Mouse (Mus musculus) T-cell, adult 2 months (primary cell): ENCODE data around the gene Endou.
A peak's percentile ranks its signal among the peaks of the same experiment; 100 is the strongest.

ENCODE experiments used
- DNase-seq: peaks from one replicate; pipeline ENCODE4 v3.0.0; 2022; ENCODE audit warnings: low spot score

The Endou gene

DNA sequence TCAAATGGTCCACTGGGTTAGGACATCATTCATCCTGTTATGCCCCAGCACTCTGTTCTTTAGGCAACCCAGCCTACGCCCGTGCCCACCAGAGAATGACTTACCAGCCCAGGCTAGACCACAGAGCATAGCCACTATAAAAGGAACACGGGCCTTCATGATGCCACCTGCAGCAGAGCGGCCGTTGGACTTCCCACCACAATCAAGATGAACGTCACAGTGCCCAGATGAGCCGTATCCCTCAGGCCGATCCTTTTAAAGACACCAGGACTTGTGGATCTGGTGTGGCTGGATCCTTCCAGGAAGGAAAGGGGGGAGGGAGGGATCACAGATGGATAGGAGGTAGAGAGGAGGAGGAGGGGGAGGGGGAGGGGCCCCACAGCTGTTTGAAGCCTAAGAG lies at the start of gene Endou:
Endou (minus strand) TSS at position 229 of the 400 bp plus-strand sequence.
- DNase-seq: no peak

DNA sequence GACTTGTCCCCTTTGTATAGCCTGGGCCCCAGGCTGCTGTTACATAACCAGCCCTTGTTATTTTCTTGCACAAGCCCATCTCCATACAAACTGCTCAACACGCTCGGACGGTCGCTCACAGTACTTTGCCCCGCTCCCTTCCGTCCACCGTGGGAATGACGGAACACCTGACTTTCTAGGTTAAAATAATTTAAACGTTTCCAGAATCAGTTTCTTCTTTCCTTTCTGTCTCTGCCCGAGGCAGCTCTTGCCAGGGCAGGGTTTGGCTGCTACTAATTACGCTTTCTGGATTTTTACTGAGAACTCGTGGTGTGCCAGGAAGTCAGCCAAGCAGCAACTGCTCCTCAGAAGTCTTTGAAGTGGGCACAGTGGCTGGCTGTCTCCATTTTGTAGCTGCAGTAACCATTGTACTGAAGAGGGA lies 49.5 kb upstream of the Endou start:
- DNase-seq: peak; percentile 77

DNA sequence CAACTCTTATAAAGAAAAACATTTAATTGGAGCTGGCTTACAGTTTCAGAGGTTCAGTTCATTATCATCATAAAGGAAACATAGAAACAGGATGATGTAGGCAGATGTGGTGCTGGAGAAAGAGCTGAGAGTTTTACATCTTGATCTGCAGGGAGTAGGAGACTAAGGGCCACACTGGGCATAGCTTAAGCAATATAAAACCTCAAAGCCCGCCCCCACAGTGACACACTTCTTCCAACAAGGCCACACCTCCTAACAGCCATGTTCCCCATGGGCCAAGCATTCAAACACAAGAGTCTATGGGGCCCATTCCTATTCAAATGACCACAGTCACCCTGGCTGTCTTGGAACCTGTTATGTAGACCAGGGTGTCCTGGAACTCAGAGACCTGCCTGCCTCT lies 48.4 kb upstream of the Endou start:
- no peak for DNase-seq

DNA sequence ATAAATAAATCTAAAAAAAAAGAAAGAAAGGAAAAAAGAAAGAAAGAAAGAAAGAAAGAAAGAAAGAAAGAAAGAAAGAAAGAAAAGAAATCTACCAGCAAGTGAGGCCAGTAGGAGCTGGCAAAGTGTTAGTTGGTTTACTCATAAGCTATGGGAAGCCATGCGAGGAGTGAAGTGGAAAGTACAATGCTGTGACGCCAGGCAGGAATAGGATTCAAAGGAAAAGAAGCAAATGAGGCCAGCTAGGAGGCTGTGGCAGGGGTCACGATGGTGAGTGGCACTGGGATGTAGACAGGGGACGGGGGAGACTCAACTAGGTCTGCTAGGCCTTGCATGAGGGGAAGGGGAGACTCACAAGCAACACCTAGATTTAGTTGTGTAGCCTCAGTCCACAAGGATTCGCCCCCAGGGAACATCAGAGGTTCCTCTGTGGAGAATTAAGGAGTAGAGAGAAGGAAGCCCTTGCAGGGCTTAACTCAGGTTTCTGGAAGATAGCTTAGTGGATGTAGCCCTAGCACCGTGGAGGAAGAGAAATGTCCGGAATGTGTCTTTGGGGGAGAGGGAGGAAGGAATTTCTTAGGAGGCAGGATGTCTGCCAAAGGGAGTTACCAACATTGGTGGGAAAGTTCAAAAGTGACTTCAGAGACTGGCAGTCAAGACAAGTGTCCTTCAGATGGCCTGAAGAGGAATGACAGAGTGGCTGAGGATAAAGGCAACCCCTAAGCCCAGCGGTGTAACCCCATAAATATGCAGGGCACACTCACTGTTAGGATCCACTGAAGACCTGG lies 47.4 kb upstream of the Endou start, which contains the start of gene Slc48a1:
Slc48a1 (plus strand) TSS at position 210 of the 788 bp plus-strand sequence.
- DNase-seq: no peak

DNA sequence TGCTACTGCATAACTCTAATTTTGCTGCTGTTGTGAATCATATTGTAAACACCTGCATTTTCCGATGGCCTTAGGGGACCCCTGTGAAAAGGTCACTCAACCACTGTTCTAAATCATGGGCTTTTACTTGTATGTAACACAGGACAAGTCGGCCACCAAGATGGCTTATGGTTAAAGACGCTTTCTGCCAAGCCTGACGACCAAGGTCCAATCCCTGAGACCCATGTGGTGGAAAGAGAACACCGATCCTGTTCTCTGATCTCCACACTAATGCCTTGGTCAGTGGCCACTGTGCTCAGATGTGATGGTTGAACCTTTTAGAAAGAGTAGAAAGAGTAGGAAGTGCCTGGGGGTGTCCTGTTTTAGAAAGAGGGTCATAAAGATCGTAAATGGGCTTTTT lies 45.8 kb upstream of the Endou start:
- DNase-seq: no peak

DNA sequence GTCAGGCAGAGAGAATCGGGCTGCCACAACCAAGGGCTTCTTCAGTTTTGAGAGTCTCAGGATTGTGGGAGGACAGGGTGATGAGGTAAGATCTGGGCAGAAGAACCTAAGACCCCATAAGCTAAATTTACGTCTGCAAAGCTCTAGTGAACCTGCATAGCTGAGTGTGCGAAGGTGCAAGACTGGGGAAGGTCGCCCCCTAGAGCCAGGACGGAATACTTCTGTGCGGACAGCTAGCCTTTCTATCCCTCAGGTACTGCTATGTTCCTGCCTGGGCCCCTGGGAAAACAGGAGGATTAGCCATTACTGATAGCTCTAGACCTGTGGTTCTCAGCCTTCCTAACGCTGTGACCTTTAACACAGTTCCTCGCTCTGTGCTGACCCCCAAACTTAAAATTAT lies 45.4 kb upstream of the Endou start:
- peak; percentile 55 for DNase-seq

DNA sequence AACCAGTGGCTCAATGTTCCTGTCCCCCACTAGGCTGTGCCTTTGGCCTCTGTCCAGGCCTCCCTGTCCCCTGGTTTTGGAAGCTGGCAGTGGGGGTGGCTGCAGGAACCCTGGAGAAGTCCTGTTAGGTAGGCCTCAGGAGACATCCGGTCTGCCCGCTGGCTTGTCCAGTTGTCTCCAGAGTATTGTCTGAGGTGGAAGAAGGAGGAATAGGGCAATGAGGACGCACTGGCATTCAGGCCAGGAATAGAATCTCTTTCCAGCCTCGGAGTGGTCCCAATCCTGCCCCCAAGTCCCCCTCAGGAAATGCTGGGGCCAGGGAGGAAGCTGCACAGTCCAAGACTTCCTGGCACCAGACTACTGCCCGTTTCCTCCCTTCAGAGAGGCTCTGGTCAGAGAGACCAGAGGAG lies 42.8 kb upstream of the Endou start:
- no peak for DNase-seq

DNA sequence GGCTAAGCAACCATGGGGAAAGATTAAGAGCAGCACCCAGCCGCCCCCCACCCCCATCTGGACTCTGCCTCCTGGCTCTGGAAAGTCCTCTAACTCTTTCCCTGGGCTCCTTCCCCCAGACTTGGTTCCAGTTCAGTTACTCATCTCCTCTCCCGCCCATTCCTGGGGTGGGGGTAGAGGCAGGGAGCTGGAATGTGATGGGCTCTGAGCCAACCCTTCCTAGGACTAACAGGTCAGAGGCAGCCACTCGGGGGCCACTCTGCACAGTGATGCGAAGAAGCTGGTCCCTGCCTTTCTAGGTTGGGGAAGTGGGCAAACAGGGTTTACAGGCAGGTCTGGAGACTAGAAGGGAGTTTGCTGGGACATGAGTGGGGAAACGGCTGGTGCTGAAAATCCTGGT lies 42.0 kb upstream of the Endou start:
- no peak for DNase-seq

DNA sequence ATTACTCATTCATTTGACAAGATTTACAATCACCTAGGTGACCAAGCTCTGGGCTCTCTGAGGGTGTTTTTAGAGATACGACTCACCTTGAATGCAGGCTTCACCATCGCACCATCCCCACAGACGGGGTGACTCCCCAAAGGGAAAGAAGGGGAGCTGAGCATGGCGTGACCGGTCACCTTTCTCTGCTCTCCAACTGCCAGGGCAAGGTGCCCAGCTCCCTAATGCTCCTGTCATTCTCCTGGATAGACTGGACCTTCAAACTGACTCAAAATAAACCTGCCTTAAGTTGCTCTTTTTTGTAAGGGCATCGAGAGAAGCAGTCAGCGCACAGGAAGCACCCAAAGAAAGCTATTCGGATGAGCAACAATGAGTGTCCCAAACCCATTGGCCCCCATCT lies 39.1 kb upstream of the Endou start:
- DNase-seq: no peak

DNA sequence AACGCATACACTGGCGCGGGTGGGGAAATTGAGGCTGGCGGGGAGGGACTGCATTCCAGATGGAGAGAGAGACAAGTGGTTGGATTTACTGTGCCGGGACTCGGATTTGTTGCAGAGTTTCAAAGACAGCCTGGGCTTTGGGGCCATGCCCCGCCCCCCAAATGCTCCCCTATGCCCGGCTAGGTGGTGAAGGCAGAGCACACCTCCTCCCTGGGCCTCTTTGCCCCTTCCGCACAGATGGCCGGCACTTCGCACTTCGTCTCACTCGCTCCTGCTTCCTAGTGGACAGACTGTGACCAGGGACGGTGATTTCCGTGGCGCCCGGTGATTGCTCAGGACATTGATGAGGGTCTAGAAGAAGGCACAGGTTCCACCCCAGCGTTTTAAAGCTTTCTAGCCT lies 37.1 kb upstream of the Endou start:
- DNase-seq: no peak

DNA sequence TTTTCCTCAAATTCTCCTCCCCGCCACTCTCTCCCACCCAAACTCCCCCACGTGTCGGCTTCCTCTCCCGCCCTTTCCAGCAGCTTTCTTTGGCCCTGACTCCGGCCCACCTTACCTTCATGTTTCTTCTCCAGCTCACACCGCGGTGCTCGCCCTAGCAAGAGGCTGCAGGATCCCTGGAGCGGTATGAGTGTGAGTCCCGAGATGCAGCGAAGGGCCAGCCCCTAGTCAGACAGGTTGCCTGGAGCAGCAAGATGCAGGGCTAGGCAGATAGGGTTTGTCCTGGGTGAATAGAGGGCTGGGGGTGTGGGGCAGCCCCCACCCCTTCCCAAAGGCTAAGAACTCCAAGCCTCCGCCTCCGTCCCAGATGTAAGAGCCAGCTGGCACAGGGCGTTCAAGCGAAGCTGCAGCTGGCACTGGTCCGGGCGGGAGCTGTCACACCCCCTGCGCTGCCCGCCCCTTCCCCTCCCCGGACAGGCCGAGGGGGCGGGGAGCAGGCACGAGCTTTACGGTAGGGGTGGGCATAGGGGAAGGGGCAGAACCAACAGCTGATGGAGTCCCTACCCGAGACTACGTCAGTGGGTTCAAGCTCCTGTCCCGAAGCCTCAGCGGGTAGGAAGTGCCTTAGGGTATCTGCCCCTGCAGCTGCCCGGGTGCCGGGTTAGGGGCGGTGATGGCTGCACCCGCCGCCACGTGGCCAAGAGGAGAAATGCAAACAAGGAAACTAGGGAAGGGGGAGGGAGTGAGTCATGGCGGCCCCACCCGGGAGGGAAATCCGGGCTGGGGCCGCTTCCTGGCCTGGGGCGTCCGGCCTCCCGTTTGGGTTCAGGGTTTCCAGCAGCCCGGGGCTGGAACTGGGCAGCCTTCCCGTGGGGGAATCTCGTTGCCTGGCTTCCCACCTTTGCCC lies 36.4 kb upstream of the Endou start, which contains the start of gene Rapgef3:
Rapgef3 (minus strand) TSS at position 693 of the 907 bp plus-strand sequence.
- DNase-seq: peak; percentile 77

DNA sequence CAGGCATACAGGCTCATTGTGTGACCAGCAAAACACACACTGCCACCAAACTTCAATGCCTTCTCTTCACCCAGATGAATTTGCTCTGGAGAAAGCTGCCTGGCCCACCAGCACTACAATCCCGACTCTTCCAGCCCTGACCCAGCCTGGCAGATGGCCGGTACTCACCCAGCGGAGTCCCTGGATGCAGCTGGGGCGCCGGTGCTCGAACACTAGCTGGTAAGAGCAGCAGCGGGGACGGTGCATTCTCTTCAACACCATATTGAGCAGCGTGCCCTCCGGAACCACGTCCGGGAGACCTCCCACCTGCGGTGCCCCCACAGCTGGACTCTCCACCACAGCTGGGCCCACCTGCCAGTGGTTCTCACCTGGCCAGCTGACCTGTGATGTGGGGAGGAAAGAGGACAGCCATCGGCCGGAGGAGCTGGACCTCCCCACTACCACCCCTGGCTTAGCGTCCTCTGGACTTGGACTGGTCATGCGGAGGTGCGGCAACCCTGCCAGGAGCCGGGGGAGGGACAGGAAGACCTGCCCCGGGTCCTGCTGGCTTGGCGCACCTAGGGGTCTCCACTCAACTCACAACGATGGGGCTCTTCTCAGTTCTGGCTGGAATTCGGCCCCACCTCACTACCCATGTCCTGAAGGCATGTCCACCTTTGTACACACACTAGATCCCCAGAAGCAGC lies 35.6 kb upstream of the Endou start:
- no peak for DNase-seq

DNA sequence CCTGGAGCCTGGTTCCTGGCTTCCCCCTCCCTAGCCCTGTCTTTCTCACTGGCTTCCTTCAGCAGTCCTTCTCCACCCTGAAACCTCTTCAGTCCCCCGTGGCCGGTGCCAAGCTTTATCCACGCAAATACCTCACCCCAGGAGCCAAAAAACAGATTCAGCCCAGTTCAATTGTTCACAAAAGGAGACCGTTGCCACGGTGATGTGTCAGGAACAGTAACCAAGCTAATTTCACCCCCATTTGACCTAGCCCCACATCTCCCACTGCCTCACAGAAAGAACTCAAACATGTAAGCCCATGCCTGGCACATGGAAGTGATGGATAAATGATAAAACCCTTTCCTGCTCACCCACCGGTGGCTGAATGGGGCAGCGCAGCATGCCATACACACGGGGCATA lies 35.1 kb upstream of the Endou start:
- no peak for DNase-seq

DNA sequence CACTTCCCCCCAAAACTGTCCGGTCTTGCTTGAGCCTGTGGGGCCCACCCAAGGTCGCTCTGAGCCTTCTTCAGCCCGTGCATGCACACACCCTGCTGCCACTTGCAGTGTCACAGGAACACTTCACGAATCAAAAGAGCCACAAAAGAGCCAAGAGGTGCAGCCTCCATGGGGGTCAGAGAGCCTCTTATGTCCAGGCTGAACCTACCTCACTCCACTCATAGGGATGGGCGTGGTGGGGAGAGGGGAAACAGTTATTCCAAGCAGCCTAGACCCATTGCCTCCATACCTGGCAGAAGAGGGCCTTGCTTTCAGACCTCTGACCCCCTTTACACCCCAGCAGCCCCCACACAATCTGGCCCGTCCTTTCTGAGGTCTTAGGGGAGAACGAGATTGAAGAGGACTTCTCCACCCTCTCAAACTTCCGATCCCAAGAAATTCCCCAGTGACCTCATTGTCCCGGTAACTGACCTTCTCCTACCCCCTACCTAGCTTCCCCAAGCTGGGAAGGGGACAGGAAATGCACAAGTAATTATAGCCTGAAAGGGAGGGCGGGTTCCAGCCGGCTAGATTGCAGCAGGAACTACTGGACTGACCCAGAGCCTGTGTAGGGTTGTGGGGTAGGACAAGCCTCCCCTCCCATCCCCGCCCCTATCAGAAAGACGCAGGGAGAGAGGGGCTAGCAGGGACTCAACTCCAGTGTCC lies 34.1 kb upstream of the Endou start:
- DNase-seq: no peak

DNA sequence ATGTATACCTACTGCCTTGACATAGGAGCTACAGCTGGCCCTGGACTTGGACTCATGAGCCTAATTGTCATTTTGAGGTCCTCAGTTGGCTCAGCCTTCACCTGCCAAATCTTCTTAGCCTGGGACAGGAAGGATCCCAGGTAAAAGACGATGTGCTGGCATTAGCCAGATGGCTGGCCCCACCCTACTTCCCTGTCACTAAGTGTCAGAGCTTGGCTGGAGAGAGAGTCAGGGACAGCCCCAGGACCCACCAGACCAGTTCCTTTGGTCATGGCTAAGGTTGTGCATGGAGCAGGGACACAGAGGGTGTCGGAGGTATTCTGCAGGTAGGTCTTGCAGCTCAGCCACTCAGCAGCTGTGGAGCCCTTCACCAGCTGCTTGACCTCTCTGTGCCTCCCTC lies 33.4 kb upstream of the Endou start:
- DNase-seq: no peak

DNA sequence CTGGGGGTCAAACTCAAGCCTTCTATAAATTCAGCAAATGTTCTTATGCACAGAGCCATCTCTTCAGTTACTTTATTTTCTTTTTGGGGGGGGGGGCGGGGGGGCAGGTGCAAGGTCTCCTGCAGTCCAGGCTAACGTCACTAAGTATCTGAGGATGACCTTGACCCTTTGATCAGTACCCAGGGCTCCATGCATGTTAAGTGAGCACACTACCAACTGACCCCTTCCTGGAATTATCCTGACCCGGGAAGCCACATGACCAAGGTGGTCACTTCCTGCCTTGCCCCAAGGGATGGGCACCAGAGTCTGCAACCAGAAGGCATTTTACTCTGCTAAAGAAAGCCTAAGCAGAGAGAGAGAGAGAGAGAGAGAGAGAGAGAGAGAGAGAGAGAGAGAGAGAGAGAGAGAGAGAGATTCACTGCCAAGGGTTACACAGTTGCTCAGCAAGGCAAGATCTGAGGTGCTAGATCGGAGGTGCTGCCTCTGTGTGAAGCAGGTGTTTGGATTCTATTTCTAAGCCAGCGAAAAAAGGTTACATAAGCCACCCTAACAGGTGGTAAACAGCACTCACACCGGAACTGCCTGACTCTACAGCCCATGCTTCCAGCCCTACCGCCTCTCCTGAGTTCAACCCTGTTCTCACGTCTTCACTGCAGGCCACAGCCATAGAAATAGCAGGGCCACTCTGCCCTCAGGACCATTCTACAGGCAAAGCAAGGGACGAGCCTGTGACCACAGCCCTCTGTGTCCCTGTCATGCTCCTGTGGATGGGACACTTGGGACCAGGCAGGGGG lies 32.3 kb upstream of the Endou start:
- no peak for DNase-seq

DNA sequence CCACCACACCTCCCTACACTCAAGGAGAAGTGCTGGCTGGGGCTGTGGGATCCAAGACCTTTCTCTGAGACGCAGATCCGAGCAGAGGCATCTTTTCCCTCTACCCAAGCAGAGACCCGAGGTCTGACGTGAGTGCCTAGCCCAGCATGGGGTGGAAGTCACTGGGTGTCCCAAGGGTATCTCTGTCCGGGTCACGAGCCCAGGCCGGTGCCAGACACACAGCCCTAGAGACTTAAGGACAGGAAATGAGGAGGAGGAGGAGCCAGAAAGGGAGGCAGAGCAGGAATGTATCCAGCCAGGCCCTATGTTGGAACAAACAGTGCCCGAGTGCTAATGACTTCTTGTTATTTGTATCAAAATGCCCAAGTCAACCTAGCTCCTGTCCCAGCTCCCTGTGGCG lies 31.6 kb upstream of the Endou start:
- DNase-seq: no peak

DNA sequence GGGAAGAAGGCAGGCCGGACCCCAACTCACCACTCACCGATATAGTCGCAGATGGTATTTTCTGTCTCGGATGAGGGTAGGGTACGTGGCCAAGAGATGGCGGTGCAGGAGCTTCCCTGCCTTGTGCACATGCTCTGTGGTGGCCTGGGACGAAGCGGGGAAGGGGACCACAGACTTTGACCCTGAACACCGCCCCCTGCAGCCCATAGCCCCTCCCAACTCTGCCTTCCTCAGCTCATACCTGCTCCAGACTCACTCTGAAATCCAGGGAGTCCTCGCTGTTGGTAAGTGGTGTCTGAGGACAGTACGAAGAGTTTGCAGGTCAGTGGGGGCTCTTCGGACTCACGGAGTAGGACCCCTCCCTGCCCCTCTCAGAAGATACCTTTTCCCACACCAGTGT lies 30.3 kb upstream of the Endou start:
- no peak for DNase-seq

DNA sequence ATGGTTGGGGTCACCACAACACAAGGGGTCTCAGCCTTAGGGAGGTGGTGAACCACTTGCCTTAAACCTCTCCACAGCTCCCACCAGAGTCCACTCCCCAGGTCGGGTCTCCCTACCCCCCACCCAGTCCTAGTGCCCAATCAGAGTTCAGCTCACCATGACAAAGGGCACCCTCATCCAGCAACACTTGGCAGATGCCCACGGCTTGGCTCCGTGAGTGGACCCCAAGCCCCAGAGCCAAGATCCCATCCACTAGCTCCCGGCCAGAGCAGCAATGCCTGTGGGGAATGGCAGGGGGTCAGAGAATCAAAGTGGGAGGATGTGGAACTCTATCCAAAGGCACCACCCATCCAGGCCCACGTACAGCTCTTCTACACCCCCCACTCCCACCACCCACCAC lies 29.8 kb upstream of the Endou start:
- DNase-seq: no peak

DNA sequence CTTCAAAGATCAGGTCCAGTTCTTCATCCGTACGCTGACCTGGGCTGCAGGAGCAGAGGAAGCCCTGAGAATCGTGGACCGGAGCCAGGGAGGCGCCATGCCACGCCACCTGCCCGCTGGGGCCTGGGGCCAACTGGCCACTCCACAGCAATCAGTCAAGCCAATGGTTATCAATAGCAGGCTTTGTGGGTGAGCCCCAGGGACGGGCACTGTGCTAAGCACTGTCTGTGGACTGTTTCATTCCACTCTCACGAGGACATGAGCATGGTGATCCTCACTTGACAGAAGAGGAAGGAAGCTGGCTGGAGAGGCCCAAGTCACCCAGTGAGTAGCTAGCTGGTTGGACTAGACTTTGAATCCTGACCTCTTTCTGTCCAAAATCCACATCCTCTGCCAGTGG lies 28.9 kb upstream of the Endou start:
- no peak for DNase-seq

DNA sequence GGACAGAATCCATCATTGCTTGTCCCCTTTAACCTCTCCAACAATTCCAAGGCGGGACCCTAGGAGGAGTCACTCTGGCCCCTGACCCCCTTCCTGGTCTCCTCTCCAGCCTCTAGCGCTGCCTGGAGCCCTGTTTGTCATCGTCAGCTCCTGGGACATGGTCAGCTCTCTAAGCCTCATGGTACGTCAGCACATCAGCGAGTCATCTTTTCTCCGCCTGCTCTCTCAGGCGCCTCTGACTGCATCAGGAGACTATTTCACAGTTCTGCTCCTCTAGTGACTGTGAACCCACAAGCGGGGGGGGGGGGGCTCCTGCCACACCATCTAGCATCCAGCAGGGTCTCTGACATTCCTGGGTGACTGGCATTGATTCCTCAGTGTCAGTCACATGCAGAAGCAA lies 24.2 kb upstream of the Endou start:
- DNase-seq: no peak
